Mouse (Mus musculus): ENCODE results near the gene Cplx3. TPM values are rescaled to one million over a fixed set of nuclear protein-coding genes. Genes with fewer than 3 reads are reported as not detected.

Gene Cplx3
- total and polyA plus RNA-seq, 3 experiments, result 0.09 TPM; not detected in 2

DNA sequence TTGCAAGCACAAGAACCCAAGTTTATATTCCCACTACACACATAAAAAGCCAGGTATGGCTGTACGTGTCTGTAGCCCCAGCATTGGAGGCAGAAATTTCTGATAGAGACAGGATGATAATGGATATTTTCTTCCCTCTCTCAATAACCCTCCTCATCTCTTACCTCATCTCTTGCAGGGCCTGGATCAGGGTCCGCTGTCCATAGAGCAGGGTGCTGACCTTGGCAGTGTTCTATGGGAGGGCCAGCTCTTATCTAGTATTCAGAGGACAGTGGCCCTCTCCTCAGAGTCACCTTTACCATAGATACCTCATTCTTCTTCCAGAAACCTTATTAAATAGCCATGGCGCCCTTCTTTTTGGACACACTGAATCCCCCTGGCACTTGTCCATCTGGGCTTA is 3.7 kb upstream of the Cplx3 start:
- Histone ChIP-seq H3K27ac (ENCODE audit: insufficient read depth, low read depth) (no peak overlapping the region), H3K9me3 (replicated peaks; ENCODE audit: low read length) (no peaks in the 10 kb centered on the region), H3K79me2 (replicated peaks; ENCODE audit: control insufficient read depth, extremely low read depth, insufficient read depth, poor library complexity, severe bottlenecking) (no peaks in the 10 kb centered on the region), H3K4me2 (ENCODE audit: insufficient read depth, low read depth, poor library complexity, severe bottlenecking) (no peak overlapping the region), H3K4me3 (replicated peaks in 1 of 3; ENCODE audit: low read depth in 2 of 3, low read length in 2 of 3, poor library complexity in 1 of 3) (no peak overlapping the region), H3K36me3 (replicated peaks in 1 of 2; ENCODE audit: control insufficient read depth in 1 of 2, insufficient read depth in 1 of 2, low read length in 1 of 2) (no peaks in the 10 kb centered on the region), H3K9ac (ENCODE audit: insufficient read depth, low read depth) (no peak overlapping the region), H3K27me3 (replicated peaks) (peaks cover 9% of the 10 kb centered on the region), H3K4me1 (ENCODE audit: control insufficient read depth in 1 of 2, insufficient read depth in 2 of 2) (peaks cover 6 to 20% of the 10 kb centered on the region in 2 experiments)
- dilution Hi-C loops (cut with MboI; ENCODE audit: extremely low pct_ligation_motif_present, extremely low pct_unique_long_range_greater_than_20kb, low sequenced_read_pairs), result no loop called here
- TF ChIP-seq SIN3A (IDR thresholded peaks at IDR 0.05; ENCODE audit: low read length) (no peak), ZMIZ1 (IDR thresholded peaks at IDR 0.05; ENCODE audit: low read depth, low read length) (no peak), ELF1 (IDR thresholded peaks at IDR 0.05; ENCODE audit: low read depth, low read length) (no peak), POLR2AphosphoS2 (IDR thresholded peaks at IDR 0.05; ENCODE audit: low read depth, low read length) (no peak), RAD21 (IDR thresholded peaks at IDR 0.05; ENCODE audit: low read depth, low read length) (no peak), USF2 (conservative IDR thresholded peaks at IDR 0.05; ENCODE audit: low read depth, low read length) (no peak), UBTF (IDR thresholded peaks at IDR 0.05; ENCODE audit: low read depth, low read length) (no peak)
- DNase-seq (ENCODE audit: extremely low read depth), result no peak
- in situ Hi-C loops (cut with MboI; ENCODE audit: low pct_ligation_motif_present, low pct_unique_long_range_greater_than_20kb, low sequenced_read_pairs), result no loop called here

- H3K27ac ChIP-seq (ENCODE audit: insufficient read depth, low read depth), result no peak overlapping the region
- no peak for DNase-seq (ENCODE audit: extremely low read depth)
- H3K9me3 ChIP-seq (replicated peaks; ENCODE audit: low read length), result no peaks in the 10 kb centered on the region
- H3K36me3 ChIP-seq (replicated peaks in 1 of 2; ENCODE audit: control insufficient read depth in 1 of 2, insufficient read depth in 1 of 2, low read length in 1 of 2), result no peaks in the 10 kb centered on the region
- in situ Hi-C loops (cut with MboI; ENCODE audit: low pct_ligation_motif_present, low pct_unique_long_range_greater_than_20kb, low sequenced_read_pairs) (no loop called here), dilution Hi-C loops (cut with MboI; ENCODE audit: extremely low pct_ligation_motif_present, extremely low pct_unique_long_range_greater_than_20kb, low sequenced_read_pairs) (no loop called here)
- H3K4me1 ChIP-seq (ENCODE audit: control insufficient read depth in 1 of 2, insufficient read depth in 2 of 2), result peaks cover 12 to 19% of the 10 kb centered on the region in 2 experiments
- no peak for TF ChIP-seq TCF12 (IDR thresholded peaks at IDR 0.05; ENCODE audit: low read depth, low read length)
- TF ChIP-seq ZNF384 (IDR thresholded peaks at IDR 0.05; ENCODE audit: low read depth, low read length), result no peak
- TF ChIP-seq USF1 (IDR thresholded peaks at IDR 0.05; ENCODE audit: low read depth, low read length), result no peak
- no peak for TF ChIP-seq SMC3 (IDR thresholded peaks at IDR 0.05; ENCODE audit: low read depth, low read length)
- TF ChIP-seq POLR2A (IDR thresholded peaks at IDR 0.05; ENCODE audit: low read depth, low read length), result no peak
- no peak for TF ChIP-seq CHD2 (IDR thresholded peaks at IDR 0.05; ENCODE audit: low read length)
- TF ChIP-seq IRF4 (IDR thresholded peaks at IDR 0.05; ENCODE audit: low read depth, low read length), result no peak
- TF ChIP-seq ZKSCAN1 (IDR thresholded peaks at IDR 0.05; ENCODE audit: borderline replicate concordance, low read depth, low read length), result no peak
- no peak for TF ChIP-seq MAFK (IDR thresholded peaks at IDR 0.05; ENCODE audit: insufficient replicate concordance, low read length)
- TF ChIP-seq RAD21 (IDR thresholded peaks at IDR 0.05; ENCODE audit: low read depth, low read length), result no peak
- no peak for TF ChIP-seq ZMIZ1 (IDR thresholded peaks at IDR 0.05; ENCODE audit: low read depth, low read length)
- no peak for TF ChIP-seq MXI1 (IDR thresholded peaks at IDR 0.05; ENCODE audit: low read depth, low read length)
- no peaks in the 10 kb centered on the region for H3K79me2 ChIP-seq (replicated peaks; ENCODE audit: control insufficient read depth, extremely low read depth, insufficient read depth, poor library complexity, severe bottlenecking)
- no peak overlapping the region for H3K9ac ChIP-seq (ENCODE audit: insufficient read depth, low read depth)
- no peak overlapping the region for H3K4me3 ChIP-seq (replicated peaks in 1 of 3; ENCODE audit: low read depth in 2 of 3, low read length in 2 of 3, poor library complexity in 1 of 3)
- no peak overlapping the region for H3K4me2 ChIP-seq (ENCODE audit: insufficient read depth, low read depth, poor library complexity, severe bottlenecking)
- H3K27me3 ChIP-seq (replicated peaks), result peaks cover 4% of the 10 kb centered on the region
These were observed 578 bp downstream of the Cplx3 start for GRCm38 (mm10) chr9:57605503-57605902.
